Mouse (Mus musculus) left cerebral cortex, adult 8-10 months (tissue): ENCODE measurements around the gene Smad9. TPM values are rescaled to one million over a fixed set of nuclear protein-coding genes. Genes with fewer than 3 reads are reported as not detected.

Experiments used
- DNase-seq, 2 experiments: peaks; one replicate each; pipeline ENCODE4 v3.0.0; 2022; ENCODE audit warnings: low spot score in 2 of 2
- total RNA-seq, 4 experiments: library from RNA; stranded (reverse); gene quantifications; 2 replicates each; pipeline ENCODE4 v1.2.4; 2022

Smad9 gene
- total RNA-seq, result 10 to 100 TPM; 11.0 to 12.5 (median 11.6) TPM

GRCm38 (mm10) chr3:54755145-54756041 is at the start of gene Smad9:
Gene Smad9 (plus strand): TSS chr3:54755582.
- peak; percentile 54 for DNase-seq

GRCm38 (mm10) chr3:54708972-54709371 is 46.4 kb upstream of the Smad9 start:
- DNase-seq, result no peak

GRCm38 (mm10) chr3:54714253-54714652 is 41.1 kb upstream of the Smad9 start, which contains the start of gene Gm21958:
Gene Gm21958 (minus strand): TSS chr3:54714353.
- no peak for DNase-seq

GRCm38 (mm10) chr3:54715461-54715860 is 39.9 kb upstream of the Smad9 start:
- peak in 1 of 2 experiments; percentile 65 for DNase-seq

GRCm38 (mm10) chr3:54717348-54717747 is 38.0 kb upstream of the Smad9 start:
- no peak for DNase-seq

GRCm38 (mm10) chr3:54718947-54719346 is 36.4 kb upstream of the Smad9 start:
- DNase-seq, result no peak

GRCm38 (mm10) chr3:54723741-54724500 is 31.5 kb upstream of the Smad9 start:
- DNase-seq, result no peak

GRCm38 (mm10) chr3:54725344-54725743 is 30.0 kb upstream of the Smad9 start:
- DNase-seq, result no peak

GRCm38 (mm10) chr3:54727588-54727987 is 27.8 kb upstream of the Smad9 start:
- no peak for DNase-seq

- DNase-seq, result no peak
Measured at GRCm38 (mm10) chr3:54728100-54728499, 27.3 kb upstream of the Smad9 start.

- DNase-seq, result no peak
Measured at GRCm38 (mm10) chr3:54731626-54732150, 23.7 kb upstream of the Smad9 start.

GRCm38 (mm10) chr3:54732371-54732770 is 23.0 kb upstream of the Smad9 start:
- no peak for DNase-seq

GRCm38 (mm10) chr3:54734411-54735246 is 20.8 kb upstream of the Smad9 start:
- DNase-seq, result peak; percentile 77 to 81

- DNase-seq, result peak; percentile 76 to 95
Measured at GRCm38 (mm10) chr3:54735247-54736046, 19.9 kb upstream of the Smad9 start, which contains the start of the genes Exosc8 and Alg5. Gene Exosc8 (minus strand): TSS chr3:54735393. Gene Alg5 (plus strand): TSS chr3:54735539.

GRCm38 (mm10) chr3:54736101-54736927 is 19.1 kb upstream of the Smad9 start:
- no peak for DNase-seq

GRCm38 (mm10) chr3:54737317-54737716 is 18.1 kb upstream of the Smad9 start:
- no peak for DNase-seq

GRCm38 (mm10) chr3:54741965-54742364 is 13.4 kb upstream of the Smad9 start:
- DNase-seq, result no peak

- no peak for DNase-seq
Measured at GRCm38 (mm10) chr3:54745799-54746198, 9.6 kb upstream of the Smad9 start.

- DNase-seq, result no peak
Measured at GRCm38 (mm10) chr3:54753411-54753810, 2.0 kb upstream of the Smad9 start.
